Mouse (Mus musculus) olfactory bulb, adult 2 months (tissue): ENCODE data around the gene Trappc2l. TPM values are rescaled to one million over a fixed set of nuclear protein-coding genes. Genes with fewer than 3 reads are reported as not detected.
A peak's percentile ranks its signal among the peaks of the same experiment; 100 is the strongest.

ENCODE experiments used
- H3K27ac ChIP-seq: fragments of 200-500 bp; 2 replicates; pipeline ENCODE4 v1.5.1; 2012; ENCODE audit warnings: low read depth, low read length; ENCODE audit not compliant: insufficient read depth
- H3K4me1 ChIP-seq: fragments of 200-500 bp; 2 replicates; pipeline ENCODE4 v1.6.1; 2012; ENCODE audit warnings: low read length; ENCODE audit not compliant: control insufficient read depth, insufficient read depth
- H3K4me3 ChIP-seq: fragments of 200-500 bp; 2 replicates; pipeline ENCODE4 v1.5.1; 2012; ENCODE audit warnings: mild to moderate bottlenecking, low read depth, low read length, moderate library complexity; ENCODE audit not compliant: insufficient read depth
- CTCF ChIP-seq: fragments of 200-500 bp; IDR thresholded peaks from 2 replicates; pipeline ENCODE4 v1.5.1; 2012; ENCODE audit warnings: low read depth, mild to moderate bottlenecking, low read length, moderate library complexity; ENCODE audit not compliant: insufficient read depth
- POLR2A ChIP-seq: fragments of 200-500 bp; IDR thresholded peaks from 2 replicates; pipeline ENCODE4 v1.6.1; 2012; ENCODE audit warnings: mild to moderate bottlenecking, low read depth, low read length, moderate library complexity; ENCODE audit not compliant: insufficient read depth
- WGBS: fragments of 180-500 bp; shearing (Covaris S2); methylation state at CpG from one replicate; pipeline ENCODE4 v1.1.7; 2018; 5-methylcytosine and 5-hydroxymethylcytosine counted together
- polyA plus RNA-seq: library from polyadenylated mRNA; stranded (reverse); fragments of >200 nt; gene quantifications from 2 replicates; pipeline ENCODE4 v1.2.4, GENCODE M21; 2012; ENCODE audit warnings: low replicate concordance; ENCODE audit not compliant: missing spikeins, insufficient read depth, insufficient read length

Trappc2l gene
- polyA plus RNA-seq, 1 experiment: not detected

GRCm38 (mm10) chr8:122596031-122596430, 15.4 kb upstream of the Trappc2l start:
- Histone ChIP-seq H3K4me1 (peaks cover 18% of the 10 kb centered on the region), H3K27ac (no peak overlapping the region), H3K4me3 (no peak overlapping the region)
- WGBS: 68% methylated on average over 4 of the region's 4 CpGs
- TF ChIP-seq POLR2A: no peak
- no peak for TF ChIP-seq CTCF

DNA sequence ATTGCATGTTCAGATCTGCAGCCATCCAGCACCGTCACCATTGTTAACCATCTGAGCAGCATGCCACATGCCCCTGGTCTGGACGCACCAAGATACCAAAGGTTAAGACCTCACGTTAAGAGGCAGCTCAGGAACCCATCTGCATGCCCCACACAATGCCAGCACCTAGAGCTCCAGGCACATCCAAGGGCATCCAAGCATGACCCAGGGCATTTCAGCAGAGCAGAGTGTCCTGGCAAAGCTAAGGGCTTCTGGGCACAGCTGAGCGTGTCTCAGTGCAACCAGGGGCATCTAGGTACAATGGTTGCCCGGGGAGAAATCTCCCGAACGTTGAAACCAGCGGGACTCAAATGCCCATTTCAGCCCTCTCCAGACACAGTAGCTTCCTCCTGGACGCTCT, 10.8 kb upstream of the Trappc2l start:
- no peak overlapping the region for H3K27ac ChIP-seq
- 92% methylated on average over 9 of the region's 9 CpGs for WGBS
- H3K4me1 ChIP-seq: peaks cover 11% of the 10 kb centered on the region
- H3K4me3 ChIP-seq: no peak overlapping the region
- TF ChIP-seq POLR2A (no peak), CTCF (no peak)

DNA sequence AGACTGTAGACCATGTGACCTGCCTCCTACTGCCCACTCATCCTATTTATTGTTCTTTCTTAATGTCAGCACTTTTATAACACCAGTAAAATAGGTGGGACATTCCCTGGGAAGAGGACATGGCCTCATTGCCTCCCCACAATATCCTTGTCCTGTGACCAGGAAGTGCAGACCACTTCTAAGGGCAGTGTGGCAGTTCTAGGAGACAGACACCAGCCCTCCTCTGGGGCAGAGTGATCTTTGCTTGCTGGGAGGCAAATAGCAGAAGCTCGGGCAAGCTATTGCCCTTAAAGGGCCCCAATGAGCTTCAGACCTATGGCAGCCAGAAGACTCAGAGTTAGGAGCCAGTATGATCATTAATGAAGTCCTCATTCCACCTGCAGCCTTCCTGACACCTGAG, 6.8 kb upstream of the Trappc2l start:
- TF ChIP-seq POLR2A: no peak
- no peak for TF ChIP-seq CTCF
- WGBS: 75% methylated on average over 1 of the region's 1 CpGs
- Histone ChIP-seq H3K27ac (no peak overlapping the region), H3K4me3 (no peak overlapping the region), H3K4me1 (peaks cover 11% of the 10 kb centered on the region)

DNA sequence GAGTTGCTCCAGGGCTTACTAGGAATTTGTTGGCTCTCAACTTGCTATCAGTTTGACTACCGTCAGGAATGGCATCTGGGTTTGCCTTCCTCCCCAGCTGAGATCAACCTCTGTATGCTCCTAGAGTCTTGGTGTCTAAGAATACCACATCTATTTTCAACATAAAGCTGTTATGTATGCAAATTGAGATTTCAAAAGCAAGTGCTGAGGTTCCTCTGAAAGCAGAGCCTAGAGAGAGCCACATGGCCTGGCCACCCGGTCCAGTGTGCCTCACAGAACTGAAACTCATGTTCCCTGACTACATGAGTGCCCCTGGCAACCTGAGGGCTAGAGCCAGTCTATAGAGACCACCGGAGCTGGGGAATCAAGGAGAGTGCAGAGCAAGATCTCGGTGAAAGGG, 6.1 kb upstream of the Trappc2l start:
- Histone ChIP-seq H3K4me3 (no peak overlapping the region), H3K27ac (no peak overlapping the region), H3K4me1 (peaks cover 11% of the 10 kb centered on the region)
- WGBS: 62% methylated on average over 4 of the region's 4 CpGs
- TF ChIP-seq POLR2A: no peak
- TF ChIP-seq CTCF: no peak

GRCm38 (mm10) chr8:122606810-122607209, 4.6 kb upstream of the Trappc2l start:
- TF ChIP-seq POLR2A (no peak), CTCF (no peak)
- Histone ChIP-seq H3K4me3 (no peak overlapping the region), H3K27ac (no peak overlapping the region), H3K4me1 (peaks cover 15% of the 10 kb centered on the region)
- 72% methylated on average over 11 of the region's 12 CpGs for WGBS

DNA sequence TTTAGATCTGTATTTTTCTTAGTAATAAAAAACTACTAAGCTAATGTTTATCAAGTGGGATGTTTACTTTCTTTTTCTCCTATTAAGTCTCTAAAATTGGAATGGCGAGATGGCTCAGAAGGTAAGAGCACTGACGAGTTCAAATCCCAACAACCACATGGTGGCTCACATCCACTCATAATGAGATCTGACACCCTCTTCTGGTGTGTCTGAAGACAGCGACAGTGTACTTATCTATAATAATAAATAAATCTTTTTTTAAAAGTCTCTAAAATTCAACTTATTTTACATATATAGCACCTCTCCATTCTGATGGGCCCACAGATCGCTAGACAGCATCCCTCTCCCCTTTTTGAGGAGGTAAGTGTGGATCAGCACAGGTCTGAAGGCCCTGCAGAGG, 1.2 kb upstream of the Trappc2l start:
- no peak for TF ChIP-seq CTCF
- no peak for TF ChIP-seq POLR2A
- Histone ChIP-seq H3K4me1 (peaks cover 14% of the 10 kb centered on the region; the same call in 1 of the 2 replicates), H3K4me3 (no peak overlapping the region), H3K27ac (no peak overlapping the region)
- 46% methylated on average over 4 of the region's 4 CpGs for WGBS

DNA sequence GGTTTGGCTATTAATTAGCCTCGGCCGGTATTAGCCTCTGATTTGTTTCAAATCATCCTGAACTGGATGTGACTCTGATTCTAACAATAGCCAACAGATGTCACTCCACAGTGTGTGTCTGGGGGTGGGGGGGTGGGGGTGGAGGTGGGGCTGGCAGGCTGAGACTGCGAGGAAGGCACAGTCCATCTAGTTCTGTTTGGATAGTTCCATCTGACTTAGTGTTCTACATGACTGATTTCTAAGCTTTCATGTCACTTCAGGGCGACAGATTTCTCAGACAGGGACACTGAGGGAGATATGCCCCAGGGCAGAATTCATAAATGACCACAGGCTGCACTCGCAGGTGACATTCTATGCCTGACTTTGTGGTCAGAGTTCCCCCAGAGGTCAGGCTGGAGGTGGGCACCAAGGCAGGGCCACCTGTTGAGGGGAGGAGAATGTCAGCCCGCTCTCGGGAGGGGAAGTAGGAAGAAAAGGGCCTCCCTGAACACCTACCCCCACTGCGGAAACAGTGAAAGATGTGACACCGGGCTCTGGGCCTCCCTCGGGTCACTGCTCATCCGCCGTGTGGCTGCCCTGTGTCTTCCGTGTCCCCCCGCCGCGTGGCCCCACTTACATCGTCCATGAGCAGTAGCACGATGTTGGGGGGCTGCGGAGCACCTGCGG, 695 bp upstream of the Trappc2l start:
- WGBS: 6% methylated on average over 20 of the region's 20 CpGs
- peaks cover 11% of the 10 kb centered on the region; the same call in 1 of the 2 replicates for H3K4me1 ChIP-seq
- peak overlapping the region; percentile 74 for H3K4me3 ChIP-seq
- no peak for TF ChIP-seq POLR2A
- TF ChIP-seq CTCF: no peak
- H3K27ac ChIP-seq: no peak overlapping the region

DNA sequence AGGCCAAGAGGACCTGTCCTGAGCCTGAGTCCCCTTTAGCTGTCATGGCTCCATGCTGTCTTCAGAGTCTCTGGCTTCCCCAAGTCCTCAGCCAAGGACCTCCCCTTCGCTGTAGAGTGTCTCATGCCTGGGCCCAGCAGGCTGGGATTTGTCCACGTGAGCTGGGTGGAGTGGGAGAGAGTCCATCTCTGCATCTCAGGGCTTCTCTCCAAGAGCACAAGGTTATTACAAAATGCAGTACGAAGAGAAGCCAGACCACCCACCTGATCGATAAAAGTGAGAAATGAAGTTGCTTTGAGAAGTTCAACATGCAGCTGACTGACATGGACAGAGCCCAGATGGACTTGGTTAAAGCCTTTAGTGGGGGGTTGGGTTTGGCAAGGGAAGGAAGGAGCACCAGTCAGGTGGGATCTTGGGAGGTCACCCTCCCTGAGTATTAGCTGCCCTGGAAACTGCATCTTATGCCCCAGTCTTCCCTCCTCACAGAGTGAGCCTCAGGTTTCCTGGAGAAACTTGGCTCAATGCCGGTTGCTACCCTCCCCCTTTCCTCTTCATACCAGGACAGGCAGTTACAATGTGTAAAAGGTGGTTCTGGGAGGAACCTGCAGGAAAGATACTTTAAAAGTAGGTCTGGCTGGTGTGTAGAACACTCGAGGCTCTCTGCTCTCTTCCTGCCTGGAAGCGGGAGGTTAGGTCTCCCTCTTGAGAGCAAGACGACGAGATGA, 4.9 kb downstream of the Trappc2l start:
- no peak for TF ChIP-seq POLR2A
- TF ChIP-seq CTCF: no peak
- Histone ChIP-seq H3K27ac (no peak overlapping the region), H3K4me3 (no peak overlapping the region), H3K4me1 (peaks cover 10% of the 10 kb centered on the region)
- 78% methylated on average over 9 of the region's 9 CpGs for WGBS

DNA sequence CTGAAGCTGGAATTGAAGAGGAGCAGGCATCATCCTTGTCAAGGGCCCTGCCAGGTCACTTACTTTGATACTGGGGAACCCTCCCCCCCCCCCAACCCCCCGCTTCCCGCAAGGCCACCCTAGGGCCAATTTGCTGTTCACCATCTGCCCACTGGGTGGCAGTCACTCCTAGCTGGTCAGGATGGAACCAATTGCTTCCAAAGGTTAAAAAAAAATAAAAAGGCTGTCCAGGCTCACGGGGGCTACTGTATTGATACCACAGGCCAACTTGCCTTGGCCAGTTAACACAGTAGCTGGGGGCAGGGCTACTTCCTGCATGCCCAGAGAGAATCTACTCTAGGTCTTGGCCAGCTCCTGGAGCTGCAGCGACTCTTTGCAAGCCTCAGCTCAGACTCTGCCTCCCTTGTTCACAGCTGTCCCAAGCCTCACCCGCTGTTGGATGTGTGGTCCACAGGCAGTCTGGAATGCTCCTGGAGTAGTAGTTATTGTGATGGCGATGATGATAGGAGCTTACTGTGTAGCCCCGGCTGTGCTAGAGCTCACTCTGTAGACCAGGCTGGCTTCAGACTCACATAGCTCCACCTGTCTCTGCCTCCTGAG, 6.6 kb downstream of the Trappc2l start:
- peaks cover 4% of the 10 kb centered on the region for H3K4me1 ChIP-seq
- no peak overlapping the region for H3K27ac ChIP-seq
- no peak overlapping the region for H3K4me3 ChIP-seq
- WGBS: 11% methylated on average over 7 of the region's 7 CpGs
- TF ChIP-seq POLR2A: no peak
- TF ChIP-seq CTCF: no peak

GRCm38 (mm10) chr8:122618660-122619378, 7.4 kb downstream of the Trappc2l start:
- TF ChIP-seq POLR2A (no peak), CTCF (no peak)
- Histone ChIP-seq H3K27ac (no peak overlapping the region), H3K4me3 (no peak overlapping the region), H3K4me1 (peaks cover 8% of the 10 kb centered on the region)
- 72% methylated on average over 6 of the region's 6 CpGs for WGBS
